Mouse (Mus musculus): ENCODE results near the gene Gabbr1.

DNA sequence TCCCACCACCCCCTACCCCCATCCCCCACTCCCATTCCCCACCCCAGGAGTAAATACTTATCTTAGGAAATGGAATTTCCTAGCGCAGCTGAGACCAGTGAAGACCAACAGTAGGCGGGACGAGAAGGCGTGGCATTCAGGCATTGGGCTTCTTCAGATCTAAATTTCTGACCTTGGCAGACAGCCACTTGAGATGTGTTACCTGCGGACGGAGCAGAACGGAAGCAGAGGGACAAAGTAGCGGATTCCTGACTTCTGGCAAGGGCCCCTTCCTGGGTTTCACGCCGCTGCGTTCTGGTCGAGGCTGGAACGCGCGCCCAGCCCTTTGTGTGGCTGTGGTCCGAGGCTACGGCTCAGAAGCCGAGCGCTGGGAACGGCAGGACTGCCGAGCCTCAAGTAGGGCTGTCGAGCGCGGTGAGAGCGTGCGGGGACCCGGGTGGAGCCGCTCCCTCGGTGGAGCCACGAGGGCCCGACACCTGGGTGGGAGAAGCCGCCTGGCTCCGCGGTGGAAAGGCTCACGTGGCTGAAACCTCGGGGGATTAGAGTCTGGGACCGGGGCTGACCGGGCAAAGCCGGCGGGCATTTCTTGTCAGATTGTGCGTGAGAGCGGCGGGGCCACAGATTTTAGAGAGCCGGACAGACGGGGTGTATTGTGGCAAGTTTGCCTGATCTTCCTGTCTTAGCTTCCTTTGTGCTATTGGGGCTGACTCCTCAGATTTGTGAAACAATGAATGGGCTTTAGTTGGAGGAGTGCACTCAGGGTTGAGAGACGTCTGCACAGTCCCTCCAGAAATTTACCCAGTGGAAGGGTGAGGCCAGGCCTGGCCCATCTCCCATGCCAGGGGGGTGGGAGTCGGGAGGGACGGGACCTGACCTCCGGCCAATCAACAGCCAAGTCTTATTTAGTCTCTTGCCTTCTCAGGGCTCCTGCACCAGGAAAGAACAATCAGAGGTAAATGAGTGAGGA lies 43.1 kb upstream of the Gabbr1 start:
- TF ChIP-seq CTCF (IDR thresholded peaks at IDR 0.05; ENCODE audit: borderline replicate concordance, insufficient read depth, low read depth, low read length), result no peak
- no peak for TF ChIP-seq POLR2A (IDR thresholded peaks at IDR 0.05; ENCODE audit: borderline replicate concordance, insufficient read depth, low read length)
